Mouse (Mus musculus): ENCODE measurements around the gene Actg2. TPM values are rescaled to one million over a fixed set of nuclear protein-coding genes. Genes with fewer than 3 reads are reported as not detected.

Gene Actg2
- total RNA-seq, 2 experiments from 2014 or later: 0.40 to 1.6 TPM

- DNase-seq (ENCODE audit: low spot score): no peak
These were observed 20.9 kb downstream of the Actg2 start for GRCm38 (mm10) chr6:83515172-83515571.

GRCm38 (mm10) chr6:83512495-83512894, 23.6 kb downstream of the Actg2 start:
- peak; percentile 71 for DNase-seq (ENCODE audit: low spot score)

GRCm38 (mm10) chr6:83510210-83510609, 25.9 kb downstream of the Actg2 start:
- no peak for DNase-seq (ENCODE audit: low spot score)

GRCm38 (mm10) chr6:83509442-83509841, 26.6 kb downstream of the Actg2 start:
- no peak for DNase-seq (ENCODE audit: low spot score)

- no peak for DNase-seq (ENCODE audit: low spot score)
These were observed 28.9 kb downstream of the Actg2 start for GRCm38 (mm10) chr6:83507168-83507546.

- DNase-seq (ENCODE audit: low spot score): peak; percentile 98
These were observed 29.6 kb downstream of the Actg2 start, which contains the start of gene Dguok for GRCm38 (mm10) chr6:83506258-83507167. Gene Dguok, minus strand, starts transcription at chr6:83506969.

GRCm38 (mm10) chr6:83505554-83505953, 30.5 kb downstream of the Actg2 start:
- DNase-seq (ENCODE audit: low spot score): no peak

- DNase-seq (ENCODE audit: low spot score): no peak
These were observed 32.7 kb downstream of the Actg2 start for GRCm38 (mm10) chr6:83503361-83503760.

- no peak for DNase-seq (ENCODE audit: low spot score)
These were observed 33.4 kb downstream of the Actg2 start for GRCm38 (mm10) chr6:83502656-83503055.

- peak; percentile 32 for DNase-seq (ENCODE audit: low spot score)
These were observed 34.3 kb downstream of the Actg2 start for GRCm38 (mm10) chr6:83501524-83502310.

GRCm38 (mm10) chr6:83500462-83500861, 35.6 kb downstream of the Actg2 start:
- no peak for DNase-seq (ENCODE audit: low spot score)

GRCm38 (mm10) chr6:83499078-83499477, 37.0 kb downstream of the Actg2 start:
- DNase-seq (ENCODE audit: low spot score): no peak

- peak; percentile 29 for DNase-seq (ENCODE audit: low spot score)
These were observed 39.0 kb downstream of the Actg2 start for GRCm38 (mm10) chr6:83496753-83497710.

- DNase-seq (ENCODE audit: low spot score): peak; percentile 69
These were observed 39.9 kb downstream of the Actg2 start for GRCm38 (mm10) chr6:83496009-83496752.

GRCm38 (mm10) chr6:83490622-83491021, 45.4 kb downstream of the Actg2 start:
- no peak for DNase-seq (ENCODE audit: low spot score)

- no peak for DNase-seq (ENCODE audit: low spot score)
These were observed 47.9 kb downstream of the Actg2 start for GRCm38 (mm10) chr6:83488200-83488599.

GRCm38 (mm10) chr6:83487298-83487697, 48.8 kb downstream of the Actg2 start:
- peak; percentile 80 for DNase-seq (ENCODE audit: low spot score)

- no peak for DNase-seq (ENCODE audit: low spot score)
These were observed 50.2 kb downstream of the Actg2 start for GRCm38 (mm10) chr6:83485854-83486253.

GRCm38 (mm10) chr6:83483776-83484175, 52.3 kb downstream of the Actg2 start:
- DNase-seq (ENCODE audit: low spot score): peak; percentile 77

GRCm38 (mm10) chr6:83482418-83483085, 53.5 kb downstream of the Actg2 start:
- no peak for DNase-seq (ENCODE audit: low spot score)

Measured in gastrocnemius, adult 18-20 months (tissue).